Mouse (Mus musculus): ENCODE results near the gene Trio. TPM values are rescaled to one million over a fixed set of nuclear protein-coding genes. Genes with fewer than 3 reads are reported as not detected.

The Trio gene
- polyA plus RNA-seq, 1 experiment: 24.7 TPM

- peaks cover 4% of the 10 kb centered on the region for H3K4me1 ChIP-seq (ENCODE audit: control insufficient read depth, insufficient read depth, low read length)
- TF ChIP-seq CTCF (IDR thresholded peaks at IDR 0.05; ENCODE audit: control insufficient read depth, insufficient read depth, low read length) (no peak), POLR2A (IDR thresholded peaks at IDR 0.05; ENCODE audit: borderline replicate concordance, control insufficient read depth, low read depth, low read length) (no peak)
- WGBS: under 1% methylated on average over 28 of the region's 28 CpGs
- H3K4me3 ChIP-seq (replicated peaks; ENCODE audit: control insufficient read depth, low read depth, low read length): peak overlapping the region; percentile 71
- peak overlapping the region; percentile 77 for H3K27ac ChIP-seq (ENCODE audit: control insufficient read depth, insufficient read depth, low read depth, low read length, poor library complexity)
Observed at GRCm38 (mm10) chr15:27680997-27681396, 344.7 kb downstream of the Trio start.

Other genes starting within 250 kb of the Trio start
- 0.05 and 0.35 TPM in 2 replicates for gene Dnah5, start 177.9 kb upstream of the Trio start, polyA plus RNA-seq (2011; ENCODE audit: insufficient read depth, insufficient read length, low replicate concordance, missing spikeins)